Mouse (Mus musculus) adrenal gland (tissue): ENCODE measurements around the gene Aaas.

Source experiments
- intact Hi-C: fragments of 180-260 bp; cut with DNase I; formaldehyde crosslinking; loops from one replicate; pipeline ENCODE4 v1.15.1; 2025
- long read RNA-seq, 2 experiments: library from polyadenylated mRNA; unstranded; transcript quantifications; one replicate each; pipeline ENCODE4 v2.0.0; 2020; ENCODE audit warnings: borderline replicate concordance in 1 of 2; ENCODE audit not compliant: insufficient replicate concordance in 1 of 2

Aaas gene
- long read RNA-seq, experiment 1, transcript Aaas-201 (16 exons, 1,811 nt), result major isoform, 21 of 23 reads
- long read RNA-seq, experiment 1, partial matches to known transcripts, result 1 of 23 reads
- long read RNA-seq, experiment 1, other reads (novel, unspliced or antisense), result 1 of 23 reads
- long read RNA-seq, experiment 2, transcript Aaas-201 (16 exons, 1,811 nt), result major isoform, 12 of 14 reads
- long read RNA-seq, experiment 2, partial matches to known transcripts, result 2 of 14 reads
- long read RNA-seq, experiment 2, other reads (novel, unspliced or antisense), result 0 of 14 reads

- intact Hi-C loops, result no loop called here
These were observed at the start of gene Aaas for GRCm38 (mm10) chr15:102350138-102350941. Aaas (minus strand) TSS chr15:102350771.

GRCm38 (mm10) chr15:102399229-102400221 is 49.0 kb upstream of the Aaas start:
- intact Hi-C loops, result no loop called here

- intact Hi-C loops, result no loop called here
These were observed 48.1 kb upstream of the Aaas start for GRCm38 (mm10) chr15:102398629-102399028.

- intact Hi-C loops, result no loop called here
These were observed 44.5 kb upstream of the Aaas start for GRCm38 (mm10) chr15:102395061-102395460.

GRCm38 (mm10) chr15:102393584-102394014 is 43.0 kb upstream of the Aaas start:
- intact Hi-C loops, result no loop called here

GRCm38 (mm10) chr15:102392520-102392919 is 41.9 kb upstream of the Aaas start:
- intact Hi-C loops, result no loop called here

GRCm38 (mm10) chr15:102388942-102389341 is 38.4 kb upstream of the Aaas start:
- intact Hi-C loops, result no loop called here

- intact Hi-C loops, result no loop called here
These were observed 36.1 kb upstream of the Aaas start for GRCm38 (mm10) chr15:102386640-102387039.

GRCm38 (mm10) chr15:102383671-102384070 is 33.1 kb upstream of the Aaas start:
- intact Hi-C loops, result loop anchor here (5.0 kb wide), 1 partner anchor 39 kb away; no protein-coding TSS in a partner anchor

- intact Hi-C loops, result loop anchor here (5.0 kb wide), 1 partner anchor 41 kb away; no protein-coding TSS in a partner anchor
These were observed 31.0 kb upstream of the Aaas start for GRCm38 (mm10) chr15:102381575-102381974.

- intact Hi-C loops, result loop anchor here (5.0 kb wide), 2 partner anchors 36 to 91 kb away; no protein-coding TSS in a partner anchor
These were observed 27.3 kb upstream of the Aaas start for GRCm38 (mm10) chr15:102377810-102378262.

- intact Hi-C loops, result loop anchor here (5.0 kb wide), 2 partner anchors 35 to 90 kb away; no protein-coding TSS in a partner anchor
These were observed 26.6 kb upstream of the Aaas start for GRCm38 (mm10) chr15:102377163-102377543.

GRCm38 (mm10) chr15:102376453-102377162 is 26.0 kb upstream of the Aaas start:
- intact Hi-C loops, result loop anchor here (5.0 kb wide), 2 partner anchors 34 to 89 kb away; no protein-coding TSS in a partner anchor

GRCm38 (mm10) chr15:102370727-102371126 is 20.2 kb upstream of the Aaas start:
- intact Hi-C loops, result no loop called here

- intact Hi-C loops, result no loop called here
These were observed 19.4 kb upstream of the Aaas start for GRCm38 (mm10) chr15:102369972-102370371.

- intact Hi-C loops, result no loop called here
These were observed 16.3 kb upstream of the Aaas start, which contains the start of gene Sp7 for GRCm38 (mm10) chr15:102366733-102367344. Sp7 (minus strand) TSS chr15:102367182.

GRCm38 (mm10) chr15:102366238-102366637 is 15.7 kb upstream of the Aaas start:
- intact Hi-C loops, result no loop called here

GRCm38 (mm10) chr15:102364678-102365077 is 14.1 kb upstream of the Aaas start:
- intact Hi-C loops, result no loop called here

GRCm38 (mm10) chr15:102362648-102363047 is 12.1 kb upstream of the Aaas start:
- intact Hi-C loops, result no loop called here

- intact Hi-C loops, result no loop called here
These were observed 8.3 kb upstream of the Aaas start for GRCm38 (mm10) chr15:102358834-102359233.
